Mouse (Mus musculus) thymus, postnatal 4 days (tissue): Measurements from ENCODE around the gene Cisd3.
"Not testable (repeated sequence)": the region's sequence is repeated elsewhere in the genome, so short reads cannot be mapped to it uniquely, and the experiment has no call there.

Experiments
- DNase-seq: peaks from one replicate; pipeline ENCODE4 v3.0.0; 2021

Cisd3 gene

GRCm38 (mm10) chr11:97714356-97714755 is 28.7 kb downstream of the Cisd3 start:
- no peak for DNase-seq

GRCm38 (mm10) chr11:97714784-97715760 is 29.4 kb downstream of the Cisd3 start:
- DNase-seq = no peak

DNA sequence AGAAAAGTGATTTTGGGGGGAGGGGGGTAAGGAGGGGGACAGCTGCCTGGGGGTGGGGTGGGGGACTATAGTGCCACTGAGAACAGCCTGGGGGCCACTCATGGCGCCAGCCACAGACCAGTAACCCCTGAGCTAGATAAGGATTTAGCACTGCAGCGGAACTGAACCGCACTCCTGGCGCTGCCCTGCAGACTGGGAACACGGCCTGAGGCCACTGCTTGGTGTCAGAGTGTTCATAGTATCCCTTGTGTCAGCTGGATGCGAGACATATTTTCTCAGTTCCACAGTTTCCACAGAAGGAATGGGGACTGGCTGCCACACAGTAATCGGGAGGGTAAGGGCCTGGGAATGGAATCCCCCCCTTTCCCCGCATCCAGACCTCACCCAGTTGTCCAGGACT is 30.4 kb downstream of the Cisd3 start:
- DNase-seq = no peak

- DNase-seq = no peak
These were observed 32.0 kb downstream of the Cisd3 start for GRCm38 (mm10) chr11:97717369-97718280.

- DNase-seq = no peak
These were observed 32.7 kb downstream of the Cisd3 start for GRCm38 (mm10) chr11:97718281-97718860.

DNA sequence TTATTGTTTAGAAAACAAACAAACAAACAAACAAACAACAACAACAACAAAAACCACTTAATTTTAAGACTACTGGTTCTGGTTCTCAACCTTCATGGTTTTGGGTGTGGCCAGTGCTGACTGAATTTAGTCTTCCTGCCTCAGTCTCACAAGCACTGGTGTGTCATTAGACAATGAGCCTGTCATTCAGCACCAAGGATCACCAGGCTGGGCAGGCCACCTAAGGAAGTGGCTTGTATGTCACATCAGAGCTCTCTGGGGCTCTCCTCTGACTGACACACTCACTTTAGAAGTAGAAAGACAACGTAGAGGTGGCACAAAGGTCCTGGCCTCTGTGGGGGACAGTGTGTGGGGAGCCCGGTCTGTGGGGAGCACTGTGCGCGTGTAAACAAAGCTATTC is 33.4 kb downstream of the Cisd3 start:
- no peak for DNase-seq

- DNase-seq = no peak
These were observed 35.7 kb downstream of the Cisd3 start for GRCm38 (mm10) chr11:97721338-97721737.

DNA sequence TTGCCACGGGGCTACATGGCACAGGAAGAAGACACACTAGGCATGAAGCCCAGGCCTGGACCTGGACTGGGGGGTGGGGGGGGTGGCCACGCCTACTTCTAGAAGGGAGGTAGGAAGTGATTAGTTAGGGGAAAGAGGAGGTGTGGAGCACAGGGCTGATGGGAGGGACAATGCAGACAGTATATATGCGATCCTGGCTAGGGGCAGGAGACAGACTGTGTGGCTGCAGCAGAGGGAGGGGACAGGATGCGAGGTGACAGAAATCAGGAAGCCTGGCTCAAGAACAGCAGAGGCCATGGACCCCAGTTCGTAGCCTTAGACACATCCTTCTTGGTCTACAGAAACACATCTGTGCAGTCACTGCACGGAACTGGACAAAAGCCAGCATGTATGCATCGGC is 38.1 kb downstream of the Cisd3 start:
- DNase-seq = no peak

- DNase-seq = peak; percentile 39
These were observed 42.7 kb downstream of the Cisd3 start for GRCm38 (mm10) chr11:97728311-97728710.

DNA sequence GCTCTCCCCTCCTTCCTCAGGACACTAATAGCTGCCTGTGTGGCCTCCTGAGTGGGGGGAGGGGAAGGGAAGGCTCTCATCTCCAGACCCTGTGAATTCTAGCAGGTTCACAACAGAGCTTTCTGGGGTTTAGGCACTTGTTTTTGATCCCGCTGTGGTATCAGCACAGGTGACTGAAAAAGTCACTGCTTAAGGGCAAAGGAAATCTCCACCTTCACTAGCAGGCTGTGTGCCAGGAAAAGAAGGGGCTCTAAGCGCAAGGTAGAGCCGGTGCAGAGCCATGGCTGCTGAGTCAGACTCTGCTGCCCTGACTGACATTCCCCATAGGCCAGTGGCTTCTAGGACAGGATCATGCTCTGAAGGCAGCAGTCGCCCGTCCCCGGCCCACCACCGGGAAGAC is 43.1 kb downstream of the Cisd3 start:
- DNase-seq = peak; percentile 31

- DNase-seq = no peak
These were observed 48.1 kb downstream of the Cisd3 start for GRCm38 (mm10) chr11:97733689-97734088.

- not testable (repeated sequence) for DNase-seq
These were observed 49.2 kb downstream of the Cisd3 start for GRCm38 (mm10) chr11:97734810-97735209.

GRCm38 (mm10) chr11:97736645-97737044 is 51.0 kb downstream of the Cisd3 start:
- DNase-seq = no peak

DNA sequence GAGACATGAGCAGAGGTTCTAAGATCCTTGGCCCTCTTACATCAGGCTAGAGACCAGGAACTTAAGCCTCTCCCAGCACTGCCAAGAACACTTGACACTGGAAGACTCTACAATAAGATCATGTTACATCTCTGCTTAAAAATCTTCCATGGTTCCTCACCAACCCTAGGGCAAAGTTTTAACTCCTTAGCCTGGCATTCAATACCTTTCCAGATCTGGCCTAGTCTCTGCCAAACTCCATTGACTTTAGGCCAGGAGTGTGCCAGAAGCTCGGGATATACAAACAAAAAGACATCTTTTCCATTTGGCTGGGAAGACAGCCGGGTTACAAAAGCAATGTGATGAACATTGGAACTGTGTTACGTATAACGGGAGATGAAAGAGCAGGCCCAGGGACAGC is 52.0 kb downstream of the Cisd3 start:
- no peak for DNase-seq
